Mouse (Mus musculus) embryonic facial prominence, embryonic 11.5 days (tissue): ENCODE data around the gene Pced1b. TPM values are rescaled to one million over a fixed set of nuclear protein-coding genes. Genes with fewer than 3 reads are reported as not detected.
A peak's percentile ranks its signal among the peaks of the same experiment; 100 is the strongest.

ENCODE experiments used
- ATAC-seq: fragments of 200-750 bp; cut with Nextera tagmentation; replicated peaks from 2 replicates; pipeline ENCODE4 v1.8.0; 2017; ENCODE audit warnings: low read depth; ENCODE audit not compliant: insufficient number of reproducible peaks, low FRiP score, low TSS enrichment
- DNase-seq: peaks from one replicate; pipeline ENCODE4 v3.0.0-alpha.2; 2015; ENCODE audit warnings: low spot score
- H3K27ac ChIP-seq: fragments of 300-500 bp; sonication (generic); replicated peaks from 2 replicates; pipeline ENCODE4 v1.5.1; 2014; ENCODE audit warnings: mild to moderate bottlenecking, low read depth, low read length, control low read depth
- H3K27me3 ChIP-seq: fragments of 300-500 bp; sonication (generic); 2 replicates; pipeline ENCODE4 v1.6.1; 2014; ENCODE audit warnings: mild to moderate bottlenecking, low read length, moderate library complexity, mixed read lengths; ENCODE audit not compliant: control insufficient read depth, insufficient read depth
- H3K36me3 ChIP-seq: fragments of 300-500 bp; sonication (generic); replicated peaks from 2 replicates; pipeline ENCODE4 v1.6.1; 2014; ENCODE audit warnings: low read depth, mild to moderate bottlenecking, low read length, moderate library complexity, mixed read lengths; ENCODE audit not compliant: control insufficient read depth, insufficient read depth
- H3K4me1 ChIP-seq: fragments of 300-500 bp; sonication (generic); 2 replicates; pipeline ENCODE4 v1.6.1; 2014; ENCODE audit warnings: low read length, mixed read lengths; ENCODE audit not compliant: control insufficient read depth, insufficient read depth
- H3K4me2 ChIP-seq: fragments of 300-500 bp; sonication (generic); 2 replicates; pipeline ENCODE4 v1.6.1; 2014; ENCODE audit warnings: low read depth, mild to moderate bottlenecking, control low read depth, low read length, moderate library complexity
- H3K4me3 ChIP-seq: fragments of 300-500 bp; sonication (generic); 2 replicates; pipeline ENCODE4 v1.5.1; 2014; ENCODE audit warnings: low read depth, low read length, control low read depth
- H3K9ac ChIP-seq: fragments of 300-500 bp; sonication (generic); replicated peaks from 2 replicates; pipeline ENCODE4 v1.6.1; 2014; ENCODE audit warnings: mild to moderate bottlenecking, control low read depth, low read length
- H3K9me3 ChIP-seq: fragments of 300-500 bp; sonication (generic); replicated peaks from 2 replicates; pipeline ENCODE4 v1.6.1; 2016; ENCODE audit warnings: mild to moderate bottlenecking, low read length, inconsistent platforms, mixed read lengths; ENCODE audit not compliant: control insufficient read depth
- WGBS: fragments of 180-500 bp; shearing (Covaris S2); extraction: QIAGEN DNeasy Blood & Tissue Kit; methylation state at CpG from one replicate; pipeline ENCODE4 v1.1.7; 2014; 5-methylcytosine and 5-hydroxymethylcytosine counted together
- polyA plus RNA-seq: library from polyadenylated mRNA; unstranded; fragments of >200 nt; fragmentation: Nextera tagmentation; extraction: Ambion mirVana; gene quantifications from 2 replicates; pipeline ENCODE4 v1.2.1, GENCODE M21; 2014

Gene Pced1b
- polyA plus RNA-seq, 1 experiment from 2014 or later, result 4.3 TPM

DNA sequence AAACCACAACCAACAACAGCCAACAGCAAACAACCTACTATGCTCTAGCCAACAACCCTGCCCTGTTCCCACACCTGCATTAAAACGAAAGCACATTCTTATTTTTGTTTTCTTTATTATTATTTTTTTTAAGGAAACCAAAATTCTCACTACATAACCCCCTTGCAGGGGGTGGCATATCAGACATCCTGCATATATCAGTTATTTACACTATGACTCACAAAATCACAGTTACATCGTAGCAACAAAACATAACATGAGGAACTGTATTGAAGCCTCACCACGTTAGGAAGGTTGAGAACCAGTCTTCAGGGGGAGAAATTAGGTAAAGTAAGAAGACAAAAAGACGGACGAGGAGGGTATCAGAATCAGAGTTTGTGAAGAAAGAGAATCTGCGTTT is 159.2 kb downstream of the Pced1b start:
- no peaks in the 10 kb centered on the region for H3K27me3 ChIP-seq
- no peak overlapping the region for H3K4me2 ChIP-seq
- H3K27ac ChIP-seq, result no peak overlapping the region
- no peaks in the 10 kb centered on the region for H3K9me3 ChIP-seq
- H3K4me1 ChIP-seq, result no peaks in the 10 kb centered on the region; the same call in 1 of the 2 replicates
- no peaks in the 10 kb centered on the region for H3K36me3 ChIP-seq
- no peak for ATAC-seq
- WGBS, result 79% methylated on average over 6 of the region's 6 CpGs
- H3K9ac ChIP-seq, result no peak overlapping the region
- no peak overlapping the region for H3K4me3 ChIP-seq
- no peak for DNase-seq

DNA sequence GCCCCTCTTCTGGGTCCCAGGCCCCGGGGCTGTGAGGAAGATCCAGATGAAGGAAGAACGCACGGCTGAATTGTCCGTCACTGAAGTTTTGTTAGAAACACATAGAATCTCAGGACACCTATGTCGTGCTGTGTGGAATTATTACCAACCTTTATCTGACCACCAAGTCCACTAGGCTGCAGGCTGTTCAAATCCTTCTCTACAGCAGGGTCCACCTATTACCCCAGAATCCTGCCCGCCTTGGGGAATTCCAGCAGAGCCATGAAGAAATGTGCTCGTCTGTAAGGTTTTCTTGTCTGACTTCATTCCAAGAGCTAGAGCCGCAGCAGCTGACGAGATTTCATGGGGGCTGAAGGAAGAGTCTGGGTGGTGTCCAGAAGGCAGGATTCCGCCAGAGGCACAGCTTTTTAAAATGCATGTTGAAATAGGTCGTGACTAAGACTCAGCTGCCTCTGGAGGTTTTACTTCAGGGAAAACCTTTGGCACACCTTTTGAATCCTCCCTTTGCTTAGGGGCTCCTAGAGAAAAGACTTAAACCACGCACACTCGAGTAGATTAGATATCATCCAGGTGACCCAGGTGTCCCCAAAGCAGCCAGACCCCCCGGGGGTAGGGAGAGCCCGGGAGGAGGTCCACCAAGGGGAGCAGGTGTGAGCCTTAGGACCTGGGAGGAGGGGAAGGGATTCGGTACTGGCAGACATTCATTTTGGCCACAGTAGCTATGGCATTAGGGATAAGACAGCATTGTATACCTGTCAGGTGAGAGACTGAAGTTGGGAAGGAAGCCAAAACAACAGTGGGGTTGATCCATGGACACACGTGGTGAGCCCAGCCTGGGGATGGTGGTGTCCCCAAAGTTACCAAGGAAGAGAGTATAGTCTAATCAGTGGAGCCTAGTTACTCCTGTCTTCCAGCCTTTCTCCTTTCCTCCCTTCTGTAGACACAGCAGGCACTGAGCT is 160.9 kb downstream of the Pced1b start:
- Histone ChIP-seq H3K9ac (no peak overlapping the region), H3K4me3 (no peak overlapping the region), H3K36me3 (no peaks in the 10 kb centered on the region), H3K27me3 (no peaks in the 10 kb centered on the region), H3K4me1 (no peaks in the 10 kb centered on the region; the same call in 1 of the 2 replicates), H3K4me2 (no peak overlapping the region), H3K27ac (no peak overlapping the region), H3K9me3 (no peaks in the 10 kb centered on the region)
- DNase-seq, result peak; percentile 20
- no peak for ATAC-seq
- 59% methylated on average over 17 of the region's 17 CpGs for WGBS

DNA sequence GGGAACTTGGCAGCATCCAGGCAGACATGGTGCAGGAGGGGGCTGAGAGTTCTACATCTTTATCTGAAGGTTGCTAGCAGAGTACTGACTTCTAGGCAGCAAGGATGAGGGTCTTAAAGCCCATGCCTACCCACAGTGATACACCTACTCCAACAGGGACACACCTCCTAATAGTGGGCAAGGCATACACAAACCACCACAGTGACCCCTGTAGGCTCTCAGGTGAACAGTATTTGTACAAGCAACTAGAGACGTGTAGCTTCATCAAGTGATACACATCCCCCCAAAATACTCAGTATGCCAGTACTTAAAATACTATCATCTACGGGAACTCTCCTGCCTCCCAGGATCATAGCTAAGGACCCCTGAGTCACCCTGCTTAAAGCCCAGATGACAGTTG is 164.2 kb downstream of the Pced1b start:
- Histone ChIP-seq H3K27ac (no peak overlapping the region), H3K4me2 (no peak overlapping the region), H3K4me1 (no peaks in the 10 kb centered on the region; the same call in 1 of the 2 replicates), H3K4me3 (no peak overlapping the region), H3K9ac (no peak overlapping the region), H3K36me3 (no peaks in the 10 kb centered on the region), H3K27me3 (no peaks in the 10 kb centered on the region), H3K9me3 (no peaks in the 10 kb centered on the region)
- WGBS, result 90% methylated on average over 2 of the region's 2 CpGs
- DNase-seq (no peak), ATAC-seq (no peak)

DNA sequence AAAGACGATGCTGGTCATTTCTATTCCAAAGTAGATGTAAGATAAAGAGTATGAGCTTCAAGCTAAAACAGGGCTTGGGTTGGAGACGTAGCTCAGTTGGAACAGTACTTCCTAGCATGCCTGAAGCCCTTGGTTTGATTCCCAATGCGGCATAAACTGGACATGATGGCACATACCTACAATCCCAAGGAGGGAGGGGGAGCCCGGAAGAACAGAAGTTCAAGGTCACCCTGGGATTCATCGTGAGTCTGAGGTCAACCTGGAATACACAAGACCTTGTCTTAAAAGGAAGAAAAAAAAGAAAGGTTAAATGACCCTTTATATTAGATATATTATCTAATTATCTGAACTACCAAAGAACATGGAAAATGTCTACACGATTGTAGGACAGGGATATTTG is 164.8 kb downstream of the Pced1b start:
- H3K4me1 ChIP-seq, result no peaks in the 10 kb centered on the region; the same call in 1 of the 2 replicates
- H3K9ac ChIP-seq, result no peak overlapping the region
- H3K27me3 ChIP-seq, result no peaks in the 10 kb centered on the region
- H3K36me3 ChIP-seq, result no peaks in the 10 kb centered on the region
- WGBS, result 92% methylated on average over 6 of the region's 6 CpGs
- ATAC-seq, result no peak
- H3K27ac ChIP-seq, result no peak overlapping the region
- no peaks in the 10 kb centered on the region for H3K9me3 ChIP-seq
- no peak overlapping the region for H3K4me2 ChIP-seq
- no peak overlapping the region for H3K4me3 ChIP-seq
- no peak for DNase-seq

DNA sequence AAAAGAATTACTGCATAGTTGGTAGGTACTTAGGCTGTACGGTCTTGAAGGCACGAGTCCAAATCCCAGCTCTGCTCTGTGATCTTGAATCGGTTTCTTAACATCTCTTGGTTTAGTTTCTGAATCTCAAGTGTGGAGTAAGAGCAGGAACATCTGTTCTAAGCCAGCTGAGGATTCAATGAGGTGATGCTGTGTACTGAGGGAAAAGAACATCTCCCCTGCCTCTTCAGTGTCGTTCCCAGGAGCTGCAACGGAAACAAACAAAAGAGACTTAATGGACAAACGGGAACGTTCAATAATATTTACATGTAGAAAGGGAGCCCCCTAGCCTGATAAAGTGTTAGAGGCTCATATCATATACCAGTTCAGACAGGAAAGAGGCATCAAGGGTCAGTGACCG is 165.4 kb downstream of the Pced1b start:
- no peak for DNase-seq

DNA sequence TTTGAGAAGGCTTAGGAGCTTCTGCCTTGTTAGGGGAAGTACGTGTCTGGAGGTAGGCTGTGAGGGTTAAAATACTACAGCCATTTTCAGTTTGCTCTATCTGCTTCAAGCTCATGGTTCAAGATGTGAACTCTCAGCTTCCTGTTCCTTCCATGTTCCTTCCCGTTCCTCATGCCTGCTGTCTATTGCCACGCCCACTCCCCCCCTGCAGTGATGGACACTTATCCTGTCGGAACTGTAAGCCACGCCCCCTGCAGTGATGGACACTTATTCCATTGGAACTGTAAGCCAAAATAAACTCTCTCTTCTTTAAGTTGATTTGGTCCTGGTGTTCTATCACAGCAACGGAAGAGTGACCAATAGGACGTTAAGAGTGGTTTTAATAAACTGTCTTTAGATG is 166.0 kb downstream of the Pced1b start:
- H3K4me1 ChIP-seq, result no peaks in the 10 kb centered on the region
- DNase-seq (no peak), ATAC-seq (no peak)
- H3K36me3 ChIP-seq, result no peaks in the 10 kb centered on the region
- no peak overlapping the region for H3K4me2 ChIP-seq
- H3K27ac ChIP-seq, result no peak overlapping the region
- no peak overlapping the region for H3K4me3 ChIP-seq
- no peaks in the 10 kb centered on the region for H3K27me3 ChIP-seq
- H3K9me3 ChIP-seq, result no peaks in the 10 kb centered on the region
- H3K9ac ChIP-seq, result no peak overlapping the region
- 85% methylated on average over 7 of the region's 7 CpGs for WGBS

More for the DNA sequence above, 165.4 kb downstream of the Pced1b start:
- Histone ChIP-seq H3K9ac (no peak overlapping the region), H3K4me2 (no peak overlapping the region), H3K27ac (no peak overlapping the region), H3K4me3 (no peak overlapping the region), H3K9me3 (no peaks in the 10 kb centered on the region), H3K27me3 (no peaks in the 10 kb centered on the region), H3K4me1 (no peaks in the 10 kb centered on the region; the same call in 1 of the 2 replicates), H3K36me3 (no peaks in the 10 kb centered on the region)
- WGBS, result 91% methylated on average over 8 of the region's 8 CpGs
- no peak for ATAC-seq

DNA sequence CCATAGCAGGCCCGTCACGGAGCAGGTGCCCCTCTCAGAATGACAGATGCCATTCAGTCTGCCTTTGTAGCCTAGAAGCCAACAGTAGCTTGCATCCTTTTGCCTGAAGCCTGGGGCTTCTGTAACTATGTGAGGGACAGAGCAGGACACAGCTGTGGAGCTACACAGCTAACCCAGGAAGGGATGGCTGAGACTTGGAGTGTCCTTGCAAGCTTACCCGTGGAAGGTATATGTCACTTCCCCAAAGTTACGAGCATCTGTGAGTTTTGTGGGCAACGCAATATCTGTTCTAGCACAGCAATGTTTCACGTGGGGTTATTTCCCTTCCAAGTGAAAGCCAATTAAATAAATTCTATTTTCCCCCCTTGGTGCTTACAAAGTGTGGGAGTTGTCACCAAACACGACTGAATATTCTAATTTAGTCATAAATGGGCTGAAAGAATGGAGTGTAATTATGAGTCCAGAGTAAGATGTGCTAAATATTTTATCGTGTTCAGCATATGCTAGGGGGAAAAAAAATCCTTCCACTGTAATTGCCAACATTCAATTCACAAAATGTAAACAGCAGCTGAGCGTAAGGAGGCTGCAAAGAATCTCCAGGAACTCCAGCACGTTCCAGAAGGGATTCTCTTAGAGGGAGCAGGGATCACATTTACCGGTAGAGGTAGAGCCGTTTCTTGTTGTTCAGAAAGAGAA is 168.0 kb downstream of the Pced1b start:
- WGBS, result 83% methylated on average over 12 of the region's 12 CpGs
- Histone ChIP-seq H3K9me3 (no peaks in the 10 kb centered on the region), H3K9ac (no peak overlapping the region), H3K4me2 (no peak overlapping the region), H3K4me3 (no peak overlapping the region), H3K4me1 (no peaks in the 10 kb centered on the region), H3K27me3 (no peaks in the 10 kb centered on the region), H3K36me3 (no peaks in the 10 kb centered on the region), H3K27ac (no peak overlapping the region)
- no peak for ATAC-seq
- DNase-seq, result no peak

DNA sequence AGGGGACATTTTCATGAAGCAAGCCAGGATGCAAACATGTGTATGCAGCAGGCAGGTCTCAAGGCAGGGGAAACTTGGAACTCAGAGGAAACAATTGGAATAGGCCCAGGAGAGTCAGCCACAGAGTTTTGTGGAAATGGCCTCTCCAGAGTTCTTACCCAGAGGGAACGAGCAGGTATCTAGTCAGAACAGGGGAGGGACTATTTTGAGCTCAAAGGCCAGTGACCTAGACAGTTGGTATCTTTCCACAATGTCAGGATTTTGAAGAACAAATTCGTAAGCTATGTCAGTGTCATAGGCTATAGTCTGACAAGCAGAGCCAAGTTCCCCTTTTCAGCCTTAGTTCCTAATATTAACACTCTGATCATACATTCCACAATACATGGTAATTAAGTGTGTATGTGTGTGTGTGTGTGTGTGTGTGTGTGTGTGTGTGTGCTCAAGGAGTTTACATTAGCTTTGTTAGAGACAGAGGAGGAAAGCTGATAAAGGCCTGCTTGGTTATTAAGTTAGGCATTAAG is 168.6 kb downstream of the Pced1b start:
- no peaks in the 10 kb centered on the region for H3K9me3 ChIP-seq
- H3K27ac ChIP-seq, result no peak overlapping the region
- no peaks in the 10 kb centered on the region for H3K36me3 ChIP-seq
- WGBS, result 72% methylated on average over 2 of the region's 2 CpGs
- H3K27me3 ChIP-seq, result no peaks in the 10 kb centered on the region
- no peaks in the 10 kb centered on the region for H3K4me1 ChIP-seq
- H3K4me2 ChIP-seq, result no peak overlapping the region
- ATAC-seq (no peak), DNase-seq (no peak)
- no peak overlapping the region for H3K4me3 ChIP-seq
- H3K9ac ChIP-seq, result no peak overlapping the region
